Mouse (Mus musculus) cerebellum, adult (tissue): Measurements from ENCODE around the gene Iqck.

Experiments used
- ATAC-seq: cut with Nextera tagmentation; 2 replicates; pipeline ENCODE4 v1.9.2; 2017; ENCODE audit warnings: mild to moderate bottlenecking, moderate library complexity, mixed read lengths; ENCODE audit not compliant: insufficient number of reproducible peaks, low FRiP score, low TSS enrichment

The Iqck gene

GRCm38 (mm10) chr7:118944884-118945283 is 89.3 kb downstream of the Iqck start:
- no peak for ATAC-seq

- no peak for ATAC-seq
Observed at GRCm38 (mm10) chr7:118947241-118947640, 91.7 kb downstream of the Iqck start.

DNA sequence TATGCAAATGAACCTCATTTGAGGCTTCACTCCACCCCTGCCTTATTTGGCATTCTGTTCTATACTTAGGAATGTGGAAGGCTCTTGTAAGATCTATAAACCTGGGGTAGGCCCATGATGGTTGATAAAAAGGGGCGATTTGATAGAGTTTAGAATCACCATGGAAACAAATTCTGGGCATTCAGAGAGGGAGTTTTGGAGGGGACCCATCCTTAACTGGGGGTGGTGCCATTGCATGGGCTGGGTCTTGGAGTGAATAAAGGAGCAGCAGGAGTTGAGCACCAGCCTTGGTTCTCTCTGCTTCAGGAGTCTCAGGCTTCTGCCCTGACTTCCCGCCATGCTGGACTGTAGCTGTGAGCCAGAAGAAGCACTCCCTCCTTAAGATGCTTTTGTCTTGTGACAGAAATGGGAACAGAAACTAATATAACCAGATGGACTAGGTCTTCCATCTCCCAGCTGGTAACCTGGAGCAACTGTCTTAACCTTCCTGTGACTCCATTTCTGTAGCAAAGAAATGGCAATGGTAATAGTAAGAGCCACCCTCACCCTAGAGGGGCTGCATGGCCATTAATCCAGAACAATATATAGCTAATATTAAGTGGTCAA is 93.2 kb downstream of the Iqck start:
- ATAC-seq: no peak

GRCm38 (mm10) chr7:118949749-118950148 is 94.2 kb downstream of the Iqck start:
- no peak for ATAC-seq

DNA sequence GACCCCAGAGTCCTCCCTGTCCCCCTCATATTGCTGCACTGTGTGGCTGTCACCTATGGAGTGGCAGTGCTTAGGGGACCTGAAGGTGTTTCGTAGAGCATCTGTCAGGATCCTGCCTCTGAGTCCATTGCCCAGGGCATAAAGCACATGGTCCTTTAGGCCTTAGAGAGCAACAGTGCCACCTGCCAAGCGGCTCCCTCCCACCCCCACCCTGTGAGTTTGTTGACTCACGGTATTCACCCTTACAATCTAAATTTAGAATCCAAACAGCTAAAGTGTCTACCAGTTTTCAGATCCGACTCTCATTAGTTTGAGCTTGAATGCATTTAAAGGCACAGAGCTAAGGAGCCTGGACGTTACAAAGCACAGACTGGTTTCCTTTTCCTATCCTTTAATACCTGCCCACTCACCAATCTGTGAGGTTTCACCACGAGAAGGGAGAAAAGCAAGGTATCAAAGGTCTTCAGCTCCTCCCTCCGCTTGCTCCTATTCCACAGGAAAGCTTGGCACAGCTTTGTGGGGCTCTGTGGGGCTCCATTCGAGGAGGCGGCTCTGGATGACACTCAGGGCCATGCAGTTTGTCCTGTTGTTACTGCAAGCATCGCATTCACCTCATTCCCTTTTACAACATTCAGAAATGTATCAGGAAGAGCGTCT is 98.2 kb downstream of the Iqck start:
- ATAC-seq: no peak

DNA sequence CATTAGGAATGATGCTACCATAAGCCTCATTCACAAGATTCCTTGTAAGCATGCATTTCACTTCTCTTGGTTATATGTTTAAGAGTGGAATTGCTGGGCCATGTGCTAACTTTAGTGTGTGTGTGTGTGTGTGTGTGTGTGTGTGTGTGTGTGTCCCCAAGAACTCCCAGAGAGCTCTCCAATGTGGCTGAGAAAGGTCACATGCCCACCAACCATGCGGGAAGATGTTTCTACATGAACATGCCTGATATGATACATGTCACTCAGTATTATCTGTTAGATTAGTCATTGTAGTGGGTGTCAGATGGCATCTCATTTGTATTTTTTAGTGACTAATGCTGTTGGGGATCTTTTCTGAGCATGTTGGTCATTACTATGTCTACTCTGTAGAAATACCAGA is 99.4 kb downstream of the Iqck start:
- no peak for ATAC-seq

GRCm38 (mm10) chr7:118956616-118957246 is 101.2 kb downstream of the Iqck start:
- ATAC-seq: no peak

GRCm38 (mm10) chr7:118959209-118959608 is 103.7 kb downstream of the Iqck start:
- ATAC-seq: no peak

DNA sequence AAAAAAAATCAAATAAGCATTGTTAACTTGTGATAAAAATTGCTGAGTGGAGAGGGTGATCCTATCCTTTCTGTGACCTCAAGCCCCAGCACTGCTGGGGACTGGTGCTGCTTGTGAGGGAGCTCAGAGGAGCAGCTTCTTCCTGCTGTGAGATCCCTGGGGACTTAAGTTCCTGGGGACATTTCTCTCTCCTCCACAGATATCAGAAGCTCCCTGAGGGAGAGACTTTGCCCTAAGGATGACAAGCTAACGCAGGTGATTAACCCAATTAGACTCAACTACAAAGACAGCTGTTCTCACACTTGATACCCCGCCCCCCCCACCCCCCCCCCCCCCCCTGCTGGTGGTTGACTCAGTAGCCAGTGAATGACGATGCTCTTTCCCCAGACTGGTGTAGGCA is 109.2 kb downstream of the Iqck start:
- no peak for ATAC-seq

DNA sequence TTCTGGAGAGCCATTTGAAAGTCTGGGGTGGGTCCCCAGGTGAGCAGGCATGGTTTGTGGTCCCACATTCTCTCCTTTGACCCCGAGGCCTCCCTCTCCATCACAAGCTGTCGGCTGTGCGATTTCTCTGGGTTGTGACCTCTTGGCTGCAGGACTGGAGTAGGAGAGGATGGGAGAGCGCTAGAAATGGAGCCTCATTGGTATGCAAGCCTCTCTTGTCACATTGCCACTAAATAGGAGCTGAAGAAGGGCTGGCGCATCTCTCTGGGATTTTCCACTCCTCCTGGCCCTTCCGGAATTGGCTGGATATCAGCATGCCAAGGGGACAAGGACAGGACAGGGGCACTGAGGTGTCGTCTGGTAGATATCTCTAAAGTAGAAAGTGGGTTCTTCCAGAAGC is 109.6 kb downstream of the Iqck start:
- peak; percentile 58; the same call in 1 of the 2 replicates for ATAC-seq

- no peak for ATAC-seq
Observed at GRCm38 (mm10) chr7:118968870-118969269, 113.3 kb downstream of the Iqck start.

- no peak for ATAC-seq
Observed at GRCm38 (mm10) chr7:118971499-118971898, 115.9 kb downstream of the Iqck start.

DNA sequence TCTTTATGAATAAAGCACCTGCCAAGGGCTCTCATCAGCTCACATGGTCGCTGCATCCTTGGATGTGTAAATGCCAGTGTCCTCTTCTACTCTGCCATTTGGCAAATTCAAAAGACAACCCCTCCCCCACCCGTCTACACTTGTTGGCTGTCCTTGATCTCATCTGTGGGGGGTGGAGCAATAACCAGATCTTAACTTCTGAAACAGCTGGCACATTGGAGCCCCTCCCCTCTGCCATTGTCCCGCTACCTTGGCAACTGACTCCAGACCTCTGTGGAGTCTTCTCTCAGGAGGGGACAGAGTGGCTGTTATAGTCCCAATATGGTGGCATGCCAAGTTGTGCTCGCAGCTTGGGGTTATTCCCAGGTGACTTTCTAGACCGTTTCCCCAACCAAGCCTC is 116.8 kb downstream of the Iqck start:
- no peak for ATAC-seq

GRCm38 (mm10) chr7:118973377-118973776 is 117.8 kb downstream of the Iqck start:
- no peak for ATAC-seq

DNA sequence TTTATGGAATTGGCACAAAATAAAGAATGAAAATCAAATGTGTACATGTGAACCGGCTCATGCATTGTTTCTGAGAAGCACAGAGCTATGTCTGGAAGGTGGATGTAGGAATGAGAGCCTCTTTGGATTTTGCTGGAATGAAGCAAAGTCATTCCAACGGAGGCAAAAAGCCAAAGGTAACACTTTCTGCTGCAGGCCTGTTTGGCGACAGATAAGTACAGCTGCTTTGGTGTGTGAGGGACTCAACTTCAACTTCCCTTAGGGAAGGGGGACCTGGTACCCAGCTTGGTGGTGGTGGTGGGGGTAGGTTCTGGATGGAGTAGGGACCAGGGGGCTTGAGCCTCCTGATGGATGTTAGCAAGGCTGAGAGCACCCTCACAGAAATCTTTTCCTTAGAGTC is 120.3 kb downstream of the Iqck start:
- no peak for ATAC-seq

DNA sequence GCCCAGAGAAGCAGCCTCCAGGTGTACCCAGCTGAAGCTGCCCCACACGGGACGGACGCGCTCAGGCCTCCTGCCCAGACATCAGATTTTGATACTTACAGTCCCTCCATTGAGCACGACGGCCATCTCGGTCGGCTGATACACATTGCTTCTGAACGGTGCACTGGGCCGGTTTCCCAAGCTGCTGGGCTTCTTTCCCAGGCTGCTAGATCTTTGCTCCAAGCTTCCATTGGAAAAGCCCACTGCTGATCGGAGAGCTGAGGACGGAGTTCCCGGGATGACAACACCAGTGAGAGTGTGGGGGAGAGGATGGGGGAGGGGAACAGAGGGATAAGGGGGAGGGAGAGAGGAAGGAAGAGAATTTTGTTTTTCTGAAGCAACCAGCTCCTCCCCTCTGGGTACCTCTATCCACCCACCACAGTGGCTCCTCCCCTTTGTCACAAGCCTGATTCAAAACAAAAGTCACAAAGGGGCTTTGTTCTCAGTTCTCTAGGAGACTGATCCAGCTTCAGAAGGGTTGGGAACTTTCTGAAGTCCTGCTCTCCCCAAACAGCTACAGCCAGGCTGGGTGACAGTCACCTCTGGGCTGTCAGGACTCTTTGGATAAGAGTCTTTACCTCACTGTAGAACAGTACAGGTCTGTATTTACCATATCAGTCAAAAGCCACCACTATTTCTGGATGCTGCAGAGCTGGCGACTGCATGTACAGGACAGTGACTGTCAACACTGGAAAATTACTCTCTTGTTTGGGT is 121.0 kb downstream of the Iqck start:
- ATAC-seq: no peak

DNA sequence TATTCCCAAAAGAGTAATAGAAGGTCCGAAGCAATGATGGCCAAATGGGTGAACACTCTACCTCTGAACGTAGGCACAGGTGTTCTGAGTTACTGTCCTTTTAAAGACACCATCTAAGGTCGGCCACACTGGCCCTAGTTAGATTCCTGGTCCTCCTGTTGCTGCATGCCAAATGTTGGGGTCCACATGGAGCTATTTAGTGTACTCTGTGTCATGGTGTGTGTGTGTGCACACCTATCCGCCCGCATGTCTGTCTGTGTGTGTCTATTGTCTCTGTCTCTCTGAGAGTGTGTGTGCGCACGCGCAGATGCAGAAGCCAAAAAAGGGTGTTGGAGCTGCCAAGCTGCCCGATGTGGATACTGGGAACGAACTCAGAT is 121.6 kb downstream of the Iqck start:
- ATAC-seq: no peak

GRCm38 (mm10) chr7:118979121-118979520 is 123.6 kb downstream of the Iqck start:
- ATAC-seq: no peak

DNA sequence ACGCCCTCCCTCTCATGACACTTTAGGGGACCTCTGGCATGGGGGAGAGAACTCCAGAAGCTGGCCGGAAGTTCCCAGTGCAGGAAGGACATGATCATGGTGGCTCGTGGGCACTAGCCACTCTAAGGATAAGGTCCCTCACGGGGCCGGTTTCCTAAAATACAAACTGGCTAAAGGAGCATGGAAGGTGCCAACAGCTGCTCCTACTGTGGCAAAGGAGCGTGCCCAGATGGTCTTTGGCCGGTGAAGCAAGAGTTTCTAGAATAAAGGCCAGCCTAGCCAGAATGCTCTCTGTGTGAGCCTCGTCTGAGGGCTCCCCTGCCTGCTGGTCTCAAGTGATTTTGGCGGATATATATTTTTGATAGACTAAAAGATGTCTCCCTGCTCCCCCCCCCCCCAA is 124.2 kb downstream of the Iqck start:
- peak; percentile 67 for ATAC-seq

DNA sequence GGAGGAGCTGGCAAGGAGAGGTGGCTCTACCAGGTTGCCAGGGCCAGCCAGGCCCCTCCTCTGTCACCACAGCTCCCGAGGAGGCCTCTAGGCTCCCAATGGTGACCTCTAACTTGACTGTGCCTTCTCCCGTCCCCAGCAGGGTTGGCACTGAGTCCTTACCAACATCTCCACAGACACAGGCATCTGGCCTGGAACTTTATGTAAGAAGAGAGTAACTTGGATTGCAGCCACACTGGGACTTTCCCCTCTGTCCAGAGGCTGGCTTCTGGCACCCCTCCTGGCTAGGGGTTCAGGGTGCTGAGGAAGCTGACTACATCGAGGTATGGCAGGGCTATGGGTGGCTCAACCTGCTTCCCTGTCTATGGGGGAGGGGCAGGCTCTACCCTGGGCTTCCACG is 125.8 kb downstream of the Iqck start:
- ATAC-seq: no peak

- ATAC-seq: no peak
Observed at GRCm38 (mm10) chr7:118981831-118982230, 126.3 kb downstream of the Iqck start.
